Mouse (Mus musculus) urinary bladder, adult 18-20 months (tissue): ENCODE measurements around the gene Myo1e.

Source experiments
- DNase-seq, 2 experiments: peaks; one replicate each; pipeline ENCODE4 v3.0.0; 2022; ENCODE audit warnings: low spot score in 2 of 2, mixed read lengths in 2 of 2

Gene Myo1e

DNA sequence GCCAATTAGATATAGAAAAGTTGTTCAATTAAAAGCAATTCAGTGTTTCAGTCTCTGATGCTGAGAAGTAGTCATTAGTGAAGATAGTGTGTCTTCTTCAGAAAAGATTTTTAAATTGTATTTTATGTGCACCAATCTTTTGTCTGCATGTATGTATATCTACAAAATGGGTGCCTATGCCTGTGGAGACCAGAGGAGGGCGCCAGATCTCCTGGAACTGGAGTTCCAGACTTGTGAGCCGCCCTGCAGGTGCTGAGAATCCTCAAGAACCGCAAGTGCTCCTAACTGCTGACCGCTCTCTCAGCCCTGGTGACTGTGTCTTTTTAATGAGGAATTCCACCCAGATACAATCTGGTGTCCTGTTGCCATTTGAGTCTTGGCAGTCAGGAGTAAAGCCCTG lies 76.0 kb downstream of the Myo1e start:
- DNase-seq: no peak

DNA sequence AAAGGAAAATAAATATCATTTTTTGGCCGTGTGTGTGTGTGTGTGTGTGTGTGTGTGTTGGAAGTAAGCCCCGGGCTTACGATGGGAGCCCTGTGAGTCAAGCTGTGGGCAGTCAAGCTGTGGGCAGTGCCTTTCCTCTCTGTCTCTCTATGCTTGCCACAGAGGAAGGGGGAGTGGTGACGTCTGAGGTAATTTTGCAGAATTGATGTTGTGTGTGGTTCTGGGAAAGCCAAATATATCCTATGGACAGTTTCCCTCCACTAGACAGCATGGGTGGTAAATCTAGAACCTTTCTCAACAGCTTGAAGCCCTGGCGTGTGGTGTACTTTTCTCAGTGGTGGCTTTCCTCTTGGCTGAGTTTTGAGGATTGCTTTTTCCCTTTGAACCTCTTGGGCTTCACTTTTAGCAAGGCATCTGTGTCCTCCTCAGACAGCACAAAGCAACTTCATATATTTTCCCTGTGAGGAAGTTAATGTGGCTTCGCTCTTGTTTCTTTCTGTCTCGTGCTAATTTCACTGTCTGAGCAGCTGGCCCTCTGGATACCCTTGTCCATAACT lies 77.5 kb downstream of the Myo1e start:
- no peak for DNase-seq

DNA sequence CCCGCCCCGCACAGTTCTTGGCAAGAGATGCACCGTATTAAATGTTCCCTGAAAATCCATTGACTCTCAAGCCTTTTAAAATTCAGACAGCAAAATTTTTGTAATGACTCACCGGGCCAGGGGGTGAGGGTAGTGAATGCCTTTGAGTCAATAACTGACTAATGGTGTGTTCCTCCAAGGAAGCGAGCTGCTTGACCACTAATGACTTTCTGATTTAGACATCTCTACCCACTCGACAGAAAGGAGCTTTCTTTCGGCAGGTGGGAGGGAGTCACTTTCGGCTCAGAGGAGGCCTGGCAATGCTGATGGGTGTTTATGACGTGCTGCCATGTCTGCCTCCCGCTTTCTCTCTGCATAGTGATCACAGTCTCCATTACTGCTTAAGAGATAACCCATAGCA lies 83.6 kb downstream of the Myo1e start:
- peak in 1 of 2 experiments; percentile 16 for DNase-seq

DNA sequence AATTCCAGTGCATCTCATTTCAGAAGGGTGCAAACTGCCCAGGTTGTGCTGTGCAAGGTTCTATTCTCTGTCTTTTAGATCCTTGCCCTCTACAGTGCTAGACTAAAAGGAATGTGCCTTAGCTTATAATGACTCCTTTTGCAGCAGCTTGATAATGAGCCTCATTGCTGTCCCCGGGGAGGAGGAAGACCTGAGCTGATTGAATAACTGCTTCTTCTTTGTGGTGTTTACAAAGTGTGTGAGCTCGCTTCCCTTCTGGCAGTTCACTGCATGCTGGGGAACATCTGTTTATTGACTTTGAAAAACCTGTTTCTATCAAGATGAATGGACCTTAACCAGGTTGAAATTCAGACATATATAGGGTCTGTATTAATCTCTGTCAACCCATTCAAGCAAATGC lies 89.8 kb downstream of the Myo1e start:
- no peak for DNase-seq

DNA sequence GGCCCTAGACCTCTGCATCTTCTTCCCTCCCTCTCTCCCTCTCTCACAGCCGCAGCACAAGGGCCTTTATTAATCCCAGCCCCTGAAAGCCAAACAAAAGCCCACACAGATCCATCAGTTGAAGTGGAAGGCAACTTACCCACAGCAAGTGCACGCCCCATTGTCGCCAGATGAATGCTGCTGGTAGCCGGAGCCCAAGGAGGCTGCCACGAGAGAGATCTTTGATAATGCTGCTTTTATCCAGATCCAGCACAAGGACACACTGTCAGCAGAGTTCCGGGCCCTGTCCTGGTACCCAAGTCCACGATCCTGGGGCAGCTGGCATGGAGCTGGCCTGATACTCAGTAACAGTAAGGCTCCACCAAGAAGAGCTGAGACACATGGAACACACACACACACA lies 91.1 kb downstream of the Myo1e start:
- no peak for DNase-seq

DNA sequence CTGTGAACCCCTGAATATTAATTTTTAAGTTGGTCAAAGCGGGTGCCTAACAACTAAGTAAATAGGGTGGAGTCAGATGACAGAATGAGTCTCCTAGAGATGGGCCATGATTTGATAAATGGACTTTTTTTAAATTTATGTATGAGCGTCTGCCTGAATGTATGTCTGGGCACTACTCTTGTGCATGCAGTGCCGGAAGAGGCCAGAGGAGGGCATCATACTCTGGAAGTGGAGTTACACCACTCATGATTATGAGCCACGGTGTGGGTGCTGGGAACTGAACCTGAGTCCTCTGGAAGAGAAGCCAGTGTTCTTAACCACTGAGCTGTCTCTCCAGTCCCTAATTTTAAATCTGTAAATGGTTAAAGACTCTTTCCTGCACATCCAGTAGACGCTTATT lies 93.6 kb downstream of the Myo1e start:
- DNase-seq: no peak

DNA sequence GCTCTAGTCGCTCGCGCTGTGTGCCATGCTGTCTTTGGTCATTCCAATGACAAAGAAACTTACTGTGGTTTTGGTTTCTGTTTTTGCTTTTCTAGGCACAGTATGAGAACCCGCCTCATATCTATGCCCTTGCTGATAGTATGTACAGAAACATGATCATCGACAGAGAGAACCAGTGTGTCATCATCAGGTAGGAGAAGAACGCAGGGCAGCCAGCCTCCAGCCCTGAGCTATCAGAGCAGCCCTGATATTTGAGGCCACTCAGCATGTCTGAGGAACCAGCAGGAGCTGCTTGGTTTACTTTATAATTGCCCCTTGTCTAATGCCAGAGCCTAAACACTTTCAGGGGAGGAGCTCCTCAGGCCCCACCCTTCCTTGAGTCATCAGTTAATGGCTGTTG lies 94.4 kb downstream of the Myo1e start:
- DNase-seq: no peak

DNA sequence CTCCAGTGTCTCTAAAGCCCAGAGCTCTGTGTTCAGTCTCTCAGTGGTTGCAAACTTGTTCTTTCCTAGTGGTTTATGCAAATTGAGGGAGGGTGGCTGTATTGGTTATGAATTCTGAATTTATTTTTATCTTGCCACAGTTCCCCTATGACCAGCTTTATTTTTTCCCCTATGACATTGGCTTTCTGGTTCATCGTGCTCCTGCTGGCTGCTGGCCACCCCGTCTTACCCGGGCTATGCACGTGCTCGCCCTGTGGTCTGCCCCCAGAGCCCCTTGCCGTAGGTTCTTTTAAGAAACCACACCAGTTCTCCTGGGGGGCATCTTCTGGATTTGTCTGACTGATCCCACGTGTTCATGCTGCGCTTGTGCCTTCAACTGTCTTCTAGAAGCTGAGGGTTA lies 97.8 kb downstream of the Myo1e start:
- DNase-seq: no peak

DNA sequence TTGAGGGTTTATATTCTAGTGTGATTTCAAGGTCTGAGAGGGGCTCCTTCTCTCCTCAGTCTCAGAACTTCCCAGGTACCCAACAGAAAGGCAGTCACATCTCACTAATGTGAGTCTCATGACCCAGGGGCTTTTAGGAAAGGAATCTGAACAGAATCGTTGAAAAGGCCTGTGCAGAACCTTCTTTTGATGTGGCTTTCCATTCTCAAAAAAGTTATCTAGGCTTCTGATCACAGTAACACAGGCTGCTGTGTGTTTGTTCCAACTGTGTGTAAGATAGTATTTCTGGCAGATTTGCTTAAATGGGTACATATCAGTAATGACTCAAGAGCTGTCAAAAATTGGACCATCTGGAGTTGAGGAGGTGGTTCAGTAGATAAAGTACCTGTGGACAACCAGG lies 102.9 kb downstream of the Myo1e start:
- DNase-seq: no peak

DNA sequence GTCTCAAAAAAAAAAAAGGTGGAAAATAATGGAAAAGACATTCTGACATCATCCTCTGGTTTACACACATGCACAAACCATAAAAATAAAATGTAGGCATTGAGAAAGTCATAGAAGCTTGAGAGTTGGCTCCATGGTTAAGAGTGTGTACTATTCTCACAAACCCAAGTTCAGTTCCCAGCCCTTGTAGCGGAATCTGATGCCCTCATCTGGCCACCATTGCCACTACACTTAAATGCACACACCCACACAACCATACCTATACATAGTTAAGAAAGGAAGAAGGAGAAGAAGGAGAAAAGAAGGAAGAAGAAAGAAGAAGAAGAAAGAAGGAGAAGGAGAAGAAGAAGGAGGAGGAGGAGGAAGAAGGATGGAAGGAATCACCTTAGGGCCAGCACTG lies 106.9 kb downstream of the Myo1e start:
- DNase-seq: no peak

DNA sequence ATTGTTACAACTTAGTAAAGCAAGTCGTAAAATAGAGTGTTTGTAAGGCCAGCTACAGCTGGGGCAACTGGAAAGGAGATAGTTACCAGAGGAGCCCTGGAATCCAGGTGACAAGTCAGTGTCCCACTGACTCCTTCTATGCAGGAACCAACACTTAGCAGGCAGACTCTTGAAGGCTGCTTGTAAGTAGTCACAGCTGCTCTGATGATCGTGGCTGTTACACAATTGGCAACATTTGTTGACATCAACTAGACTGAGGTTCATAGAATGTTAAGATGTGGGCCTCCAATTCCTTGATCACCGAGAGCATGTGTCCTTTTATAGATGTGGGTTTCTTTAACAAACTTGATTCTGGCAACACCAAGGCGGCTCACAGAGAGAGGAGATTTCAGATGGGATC lies 108.0 kb downstream of the Myo1e start:
- DNase-seq: no peak

DNA sequence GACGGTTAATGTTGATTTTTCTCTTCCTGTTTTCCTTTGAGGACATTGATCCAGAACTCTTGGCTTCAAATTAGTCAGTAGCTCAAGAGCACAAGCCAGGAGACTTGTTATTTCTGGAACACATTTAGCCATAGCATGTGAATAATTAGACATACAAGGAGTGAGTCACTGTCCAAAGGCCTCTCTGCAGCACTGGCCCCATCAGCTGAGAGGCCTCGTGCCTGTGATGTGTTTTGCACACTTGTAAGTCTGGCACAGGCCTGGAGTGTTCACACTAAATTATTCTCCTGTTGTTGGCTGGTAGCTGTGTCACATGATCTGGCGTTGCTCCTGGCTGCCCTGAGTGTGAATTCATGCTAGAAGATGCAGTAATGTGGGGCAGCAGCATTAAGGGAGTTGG lies 111.5 kb downstream of the Myo1e start:
- no peak for DNase-seq

DNA sequence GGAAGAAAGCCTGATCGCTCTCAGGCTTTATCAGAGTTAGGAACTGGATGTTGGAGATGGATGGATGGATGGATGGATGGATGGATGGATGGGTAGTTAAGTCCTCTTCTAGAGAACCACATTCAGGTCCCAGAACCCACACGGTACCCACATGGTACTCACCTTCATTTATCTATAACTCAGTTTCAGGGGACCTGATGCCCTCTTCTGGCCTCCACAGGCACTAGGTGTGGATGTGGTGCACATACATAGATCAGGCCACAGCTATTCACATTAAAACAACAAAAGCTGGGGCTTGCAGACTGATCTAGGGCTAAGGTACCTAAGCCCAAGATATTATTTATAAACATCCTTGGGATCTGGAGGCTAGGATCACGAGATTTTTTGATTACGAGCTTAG lies 117.2 kb downstream of the Myo1e start:
- DNase-seq: no peak

DNA sequence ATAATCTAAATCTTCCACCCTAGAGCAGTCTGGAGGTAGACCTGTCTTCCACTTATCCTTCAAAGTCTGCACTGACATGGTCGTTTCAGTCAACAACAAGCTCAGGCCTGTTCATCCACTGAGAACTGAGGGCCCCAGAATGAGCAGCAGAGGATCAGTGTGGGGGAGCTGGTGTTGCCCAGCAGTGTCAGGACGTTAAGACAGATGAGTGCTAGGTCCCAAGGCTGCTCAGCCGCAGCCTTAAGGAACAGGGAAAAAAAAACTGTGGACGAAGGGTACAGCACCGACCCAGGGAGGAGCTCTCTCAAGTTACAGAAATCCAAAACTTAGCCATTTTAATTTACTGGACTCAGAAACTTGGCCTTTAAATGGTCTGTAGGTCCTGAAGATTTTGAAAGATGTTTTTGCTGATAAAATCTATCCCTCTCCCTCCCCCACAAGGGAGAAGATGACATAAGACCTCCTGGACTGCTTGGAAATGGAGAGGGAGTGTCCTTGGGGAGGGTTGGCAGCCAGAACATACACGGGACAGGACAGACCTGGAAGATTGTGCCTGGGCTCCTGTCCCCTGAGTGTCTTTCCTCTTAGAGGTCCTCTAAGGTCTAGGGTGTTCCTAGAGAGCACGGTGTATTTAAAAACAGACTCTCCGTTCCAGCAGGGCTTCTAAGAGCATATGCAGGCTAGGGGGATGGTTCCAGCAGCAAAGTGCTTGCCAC lies 118.9 kb downstream of the Myo1e start:
- DNase-seq: no peak

DNA sequence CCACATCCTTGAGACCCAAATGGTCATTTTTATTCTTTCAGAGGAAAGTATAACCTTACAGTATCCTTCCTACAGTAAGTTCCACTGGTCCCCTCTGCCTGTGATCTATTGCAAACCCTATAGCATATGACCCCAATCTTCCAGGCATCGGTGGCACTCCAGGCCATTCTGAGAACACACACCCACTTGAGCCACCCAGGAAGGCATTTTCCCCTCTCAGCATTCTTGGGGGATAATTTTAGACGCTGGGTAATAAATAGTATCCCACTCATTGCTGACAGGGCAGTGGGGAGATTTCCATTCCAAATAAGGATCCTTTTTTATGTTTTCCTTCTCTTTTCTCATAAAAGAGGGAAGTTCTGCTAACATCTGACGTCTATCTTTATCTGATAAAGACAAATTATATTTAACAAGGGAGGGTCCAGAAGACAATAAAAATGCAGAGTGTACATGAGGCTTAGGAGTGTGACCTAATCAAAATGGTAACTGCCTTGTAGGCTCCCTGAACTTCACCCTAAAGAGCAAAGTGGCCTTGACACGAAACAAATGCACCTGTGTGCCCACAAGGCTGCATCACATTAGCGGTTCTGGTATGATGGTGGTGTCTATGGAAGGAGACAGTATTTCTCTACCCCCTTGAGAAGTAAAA lies 121.2 kb downstream of the Myo1e start:
- no peak for DNase-seq

DNA sequence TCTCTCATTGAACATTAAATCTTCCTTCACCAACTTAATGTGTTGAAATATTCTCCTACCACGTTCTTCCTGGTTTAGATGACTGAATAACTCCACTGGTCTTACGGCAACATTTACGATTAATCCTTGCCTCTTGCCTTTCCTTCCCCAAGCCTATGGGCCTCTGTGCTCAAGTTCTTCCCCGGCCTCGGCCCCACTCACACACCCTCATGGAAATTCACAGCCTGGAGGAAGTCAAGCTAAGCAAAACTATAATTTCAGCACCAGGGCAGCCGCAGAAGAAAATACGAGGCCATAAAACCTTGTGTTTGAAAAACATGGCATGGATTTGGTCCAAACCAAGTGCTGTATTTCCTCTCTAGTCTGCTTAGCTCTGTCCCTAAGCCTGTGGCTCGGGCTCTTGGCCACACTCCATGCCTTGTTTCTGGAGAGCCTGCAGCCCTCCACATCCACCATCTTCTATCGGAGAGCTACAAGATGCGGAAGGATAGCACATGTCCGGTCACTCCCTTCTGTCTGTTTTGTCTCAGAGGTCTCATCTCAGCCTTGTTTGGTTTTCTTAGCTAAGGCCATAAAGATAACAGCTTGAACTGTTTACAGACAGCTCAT lies 124.7 kb downstream of the Myo1e start:
- DNase-seq: peak in 1 of 2 experiments; percentile 14

DNA sequence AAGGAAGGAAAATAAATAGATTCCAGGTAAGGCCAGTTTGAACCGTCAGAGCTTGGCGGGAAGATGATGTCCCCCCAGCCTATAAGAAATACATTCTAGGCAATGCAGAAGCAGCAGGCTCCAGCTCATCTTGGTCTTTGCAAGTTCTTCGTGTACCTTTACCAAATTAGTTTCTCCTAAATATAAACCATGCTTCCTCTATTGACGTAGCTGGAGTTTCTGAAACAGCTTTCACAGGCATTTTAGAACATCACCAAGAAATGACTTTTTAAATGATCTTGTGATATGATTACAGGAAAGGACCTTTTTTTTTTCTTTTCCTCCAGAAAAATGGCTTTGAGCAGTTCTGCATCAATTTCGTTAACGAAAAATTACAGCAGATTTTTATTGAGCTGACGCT lies 131.2 kb downstream of the Myo1e start:
- no peak for DNase-seq

DNA sequence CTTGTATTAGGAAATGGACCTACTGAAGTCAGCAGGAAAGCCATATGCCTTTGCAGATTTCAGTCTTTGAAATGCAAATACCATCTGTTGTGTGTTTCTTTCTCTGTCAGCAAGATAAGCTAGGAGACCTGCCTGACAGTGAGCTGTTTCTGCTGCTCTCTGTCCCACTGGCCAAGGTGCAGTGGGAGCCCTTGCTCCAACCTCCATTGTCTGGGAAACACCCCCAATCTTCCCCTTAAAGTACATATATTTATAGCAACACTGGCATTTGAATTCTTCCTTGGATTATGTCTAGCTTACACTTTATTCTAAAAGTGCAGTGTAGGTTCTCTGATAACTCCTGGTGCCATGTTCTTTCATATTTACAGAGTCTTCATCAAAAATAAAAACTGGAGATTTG lies 131.7 kb downstream of the Myo1e start:
- DNase-seq: no peak

DNA sequence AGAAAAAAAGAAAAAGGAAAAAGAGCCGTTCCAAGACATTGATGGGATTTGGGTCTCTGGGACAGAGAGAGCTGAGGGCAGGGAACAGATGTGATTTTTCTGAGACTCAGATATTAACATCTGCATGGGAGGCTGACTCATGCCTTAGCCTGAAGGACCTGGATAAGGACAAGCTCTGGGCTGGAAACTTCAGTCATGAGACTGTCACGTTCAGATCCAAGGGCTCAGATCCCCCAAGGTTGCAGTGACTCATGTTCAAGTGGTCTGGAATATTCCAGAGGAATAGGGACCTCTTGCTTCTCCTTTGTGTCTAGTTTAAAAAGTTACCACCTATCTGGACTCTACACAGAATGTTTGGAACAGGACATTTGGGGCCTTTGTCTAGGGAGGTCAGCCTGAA lies 142.1 kb downstream of the Myo1e start:
- no peak for DNase-seq

DNA sequence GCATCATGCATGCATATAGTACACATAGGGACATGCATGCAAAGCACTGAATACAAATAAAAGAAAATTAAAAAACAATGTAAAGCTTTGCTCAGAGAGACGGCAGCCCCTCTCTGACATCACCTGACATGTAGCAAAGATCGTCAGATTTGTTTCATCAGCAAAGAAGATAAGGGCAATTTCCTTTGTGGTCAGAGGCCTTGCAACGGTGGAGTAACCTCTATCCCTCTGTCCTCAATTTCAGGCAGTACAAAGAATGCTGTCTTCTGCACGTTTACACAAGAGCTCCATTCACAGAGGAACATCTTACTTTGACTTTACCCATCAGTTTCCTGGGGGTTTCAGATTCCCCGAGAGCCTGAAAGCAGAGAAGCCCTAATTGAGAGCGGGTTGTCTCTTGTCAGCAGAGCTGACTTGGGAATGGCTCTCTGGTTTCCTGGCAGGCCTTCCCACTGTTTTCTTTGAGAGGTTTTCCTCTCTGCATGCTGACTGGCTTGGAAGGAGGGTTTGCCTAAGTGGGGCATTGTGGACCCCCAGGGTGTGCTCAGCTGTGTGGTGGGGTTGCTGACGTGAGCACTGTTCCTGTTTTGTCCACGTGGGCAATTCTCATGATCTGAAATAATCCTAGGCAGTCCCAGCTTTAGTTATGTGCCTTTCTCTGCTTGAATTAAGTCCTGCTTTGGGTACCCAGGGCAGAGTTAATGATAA lies 144.6 kb downstream of the Myo1e start:
- no peak for DNase-seq

DNA sequence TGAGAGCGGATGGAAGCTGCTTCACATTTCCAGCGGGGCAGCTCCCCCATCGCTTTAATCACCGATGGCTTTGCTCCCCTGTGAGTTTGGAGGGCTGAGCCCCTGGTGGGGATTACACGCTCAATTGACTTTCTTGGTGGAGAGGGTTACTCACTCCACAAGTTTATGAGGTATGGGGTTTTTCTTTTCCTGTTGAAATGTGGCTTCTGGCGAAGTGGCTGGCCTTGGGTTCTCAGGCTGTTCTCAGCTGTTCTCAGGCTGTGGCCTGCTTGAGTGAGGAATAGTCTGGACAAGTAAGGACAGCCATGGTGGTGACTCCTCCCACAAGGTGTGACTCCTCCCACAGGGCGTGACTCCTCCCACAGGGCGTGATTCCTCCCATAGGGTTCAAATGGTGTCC lies 149.1 kb downstream of the Myo1e start:
- DNase-seq: no peak

DNA sequence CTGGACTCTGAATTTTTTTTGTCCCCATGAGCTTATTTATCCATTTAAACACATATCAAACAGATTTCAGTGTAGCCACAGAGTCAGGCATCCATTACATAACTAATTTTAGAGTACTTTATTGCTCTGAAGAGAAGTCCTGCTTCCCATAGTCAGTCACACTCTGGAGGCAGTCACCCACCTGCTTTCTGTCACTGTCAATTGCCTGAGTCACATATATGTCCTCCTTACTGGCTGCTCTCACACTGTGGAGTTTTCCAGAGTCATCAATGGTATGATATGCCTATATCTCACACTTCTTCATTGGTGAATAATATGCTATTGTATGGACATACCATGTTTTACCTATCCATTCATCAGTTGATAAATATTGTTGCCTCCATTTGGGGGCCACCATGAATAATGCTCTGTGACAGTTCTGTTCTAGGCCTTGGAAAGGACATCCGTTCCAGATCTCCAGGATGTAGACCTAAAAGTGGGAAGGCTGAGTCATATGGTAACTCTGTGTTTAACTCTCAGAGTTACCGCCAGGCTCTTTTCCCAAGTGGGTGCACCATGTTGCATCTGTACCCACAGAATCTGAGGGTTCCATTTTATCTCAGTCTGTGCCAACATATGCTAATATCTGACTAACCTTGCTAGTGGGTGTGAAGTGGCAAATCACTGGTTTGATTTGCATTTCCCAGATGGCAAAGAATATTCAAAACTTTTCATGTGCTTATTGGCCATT lies 152.4 kb downstream of the Myo1e start:
- DNase-seq: no peak
